Mouse (Mus musculus) frontal cortex, postnatal 36 days (tissue): Measurements from ENCODE around the gene Col6a6.
"Not testable (repeated sequence)": the region's sequence is repeated elsewhere in the genome, so short reads cannot be mapped to it uniquely, and the experiment has no call there.

Experiments used
- DNase-seq, 2 experiments: peaks; one replicate each; pipeline ENCODE4 v3.0.0; 2022; ENCODE audit warnings: low spot score in 2 of 2

The Col6a6 gene

GRCm38 (mm10) chr9:105672032-105672431 is 155.9 kb downstream of the Col6a6 start:
- DNase-seq, result no peak

- no peak for DNase-seq
Measured at GRCm38 (mm10) chr9:105670916-105671315, 157.0 kb downstream of the Col6a6 start.

DNA sequence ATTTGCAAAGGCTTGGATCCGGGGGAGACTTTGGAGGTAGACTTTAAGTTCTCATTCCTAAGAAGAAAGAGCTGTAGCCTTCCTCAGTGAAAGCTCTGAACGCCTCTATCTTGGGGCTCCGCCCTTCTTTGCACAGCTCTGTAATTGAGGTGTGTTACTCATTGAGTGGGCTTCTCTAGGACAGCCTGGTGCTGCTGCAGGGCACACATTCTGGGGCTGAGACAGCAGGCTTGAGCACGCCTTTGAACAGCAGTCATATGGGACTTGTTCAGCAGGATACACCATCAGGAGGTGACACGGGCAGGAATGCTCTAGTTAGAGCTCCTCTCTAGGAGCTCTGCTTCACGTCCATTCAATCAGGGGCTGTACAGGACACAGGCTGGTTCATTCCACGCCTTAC is 162.7 kb downstream of the Col6a6 start:
- no peak for DNase-seq

DNA sequence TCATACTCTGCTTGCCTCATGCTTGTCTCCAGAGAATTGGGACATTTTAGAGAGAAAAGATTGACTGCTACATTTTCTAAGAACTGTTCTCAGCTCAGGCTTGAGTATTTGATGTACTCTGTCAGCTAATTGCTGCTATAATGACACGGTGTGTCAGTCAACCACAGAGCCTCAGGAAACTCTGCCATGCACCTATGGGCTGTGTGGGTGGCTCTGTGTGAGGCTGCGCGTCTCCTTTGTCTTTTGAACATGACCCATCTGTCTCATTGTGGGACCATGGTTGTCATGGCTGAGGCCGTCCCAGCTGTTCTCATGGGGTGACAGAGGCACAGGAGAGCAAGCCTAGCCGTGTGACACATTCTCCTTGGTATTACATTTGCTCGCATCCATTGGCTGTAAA is 168.1 kb downstream of the Col6a6 start:
- no peak for DNase-seq

GRCm38 (mm10) chr9:105658216-105658615 is 169.7 kb downstream of the Col6a6 start:
- no peak for DNase-seq

- no peak for DNase-seq
Measured at GRCm38 (mm10) chr9:105656189-105656588, 171.8 kb downstream of the Col6a6 start.

DNA sequence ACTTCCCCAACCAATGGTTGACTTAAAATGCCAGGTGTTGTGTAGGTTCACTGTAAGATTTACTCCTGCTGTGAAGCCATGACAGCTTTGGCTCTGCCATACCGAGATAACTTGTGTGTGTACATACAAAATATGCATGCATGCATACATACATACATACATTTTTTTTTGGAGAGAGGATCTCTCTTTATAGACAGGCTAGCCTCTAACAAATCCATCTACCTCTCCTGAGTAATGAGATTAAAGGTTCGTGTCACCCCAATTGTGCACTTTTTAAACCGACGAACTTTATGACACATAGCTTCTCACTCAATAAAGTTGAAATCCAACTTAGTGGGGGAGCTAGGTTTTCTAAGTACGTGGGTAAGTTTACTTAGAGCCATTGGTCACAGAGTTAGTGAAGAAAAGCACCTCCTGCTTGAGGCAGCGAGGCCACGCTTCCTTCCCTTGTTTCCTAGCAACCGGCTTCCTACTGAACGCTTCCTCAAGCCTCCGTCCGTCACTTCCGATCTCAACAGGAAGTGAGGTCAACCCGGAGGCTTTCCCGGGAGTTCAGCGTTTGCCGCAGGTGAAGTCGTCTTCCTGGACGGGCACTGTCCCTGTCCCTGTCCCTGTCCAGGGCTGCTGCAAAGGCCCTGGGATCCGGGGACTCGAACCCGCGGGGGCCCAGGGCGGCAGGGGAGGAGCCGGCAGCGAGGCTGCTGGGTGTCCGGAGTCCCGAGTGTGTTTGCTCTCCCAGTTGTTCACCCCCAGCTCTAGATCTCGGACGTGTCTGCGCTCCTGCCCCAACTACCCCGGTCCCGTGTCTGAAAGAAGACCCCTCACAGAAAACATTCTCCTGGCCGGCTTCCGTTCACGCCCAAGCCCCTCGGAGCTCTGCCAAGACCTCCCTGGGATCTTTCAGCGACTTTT is 185.2 kb downstream of the Col6a6 start, which contains the start of gene Pik3r4:
Gene Pik3r4, plus strand, starts transcription at position 519 of the 912 bp plus-strand sequence.
- peak; percentile 80 to 91 for DNase-seq

DNA sequence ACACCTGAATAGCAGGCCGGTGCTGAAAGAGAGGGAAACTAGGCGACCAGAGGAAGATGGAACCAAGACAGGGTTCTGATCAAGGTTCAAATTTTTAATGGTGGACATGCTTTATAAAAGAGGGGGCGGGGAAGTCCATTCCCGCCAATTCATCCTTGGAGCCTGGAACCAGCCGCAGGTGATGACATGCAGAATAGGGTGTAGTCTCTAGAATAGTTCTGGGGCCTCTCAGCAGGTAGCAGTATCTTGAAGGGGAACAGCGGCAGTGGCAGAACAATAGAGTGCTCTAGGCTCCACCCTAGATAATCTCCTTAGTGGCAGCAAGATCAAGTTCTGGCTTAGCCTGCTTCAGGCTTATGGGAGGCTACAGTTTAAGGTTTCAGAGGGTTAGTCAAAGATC is 186.6 kb downstream of the Col6a6 start:
- not testable (repeated sequence) for DNase-seq
